ENCODE assay signal across 9 mouse cellular contexts in genomic region chr5:113553402-113553897, GRCm38 (mm10).
DNase-seq lines count a peak whose midpoint lies in the region; ATAC-seq lines count a peak whose summit lies in the region.
"Had no signal": no experiment of that assay in that cellular context is flagged by ENCODE, and none has a peak within 500 bp of the region (broad histone marks: within the 10 kb centered on the region; RNA-seq: fewer than 3 reads in every experiment).

No protein-coding gene starts in this region.

- peak; percentile 75 for DNase-seq in forebrain, embryonic 11.5 days (ENCODE audit: low spot score)
- DNase-seq in 3134 (ENCODE audit: extremely low read depth, insufficient read length, low spot score) = peak; percentile 32
- peak; percentile 91 for DNase-seq in limb, embryonic 11.5 days (ENCODE audit: low spot score)
- DNase-seq in left cerebral cortex, adult 11 months (ENCODE audit: low spot score) = no peak
- no peak for DNase-seq in spleen, postnatal 14 days (ENCODE audit: low spot score in 2 of 2)
- no peak for DNase-seq in thymus, postnatal 10 days (ENCODE audit: low spot score in 2 of 2)

- H3K4me1 ChIP-seq in forebrain, embryonic 11.5 days (replicated peaks; ENCODE audit: control insufficient read depth, insufficient read depth, low read length) = 0 out of 2 replicates have a peak, but pooled peaks cover 3% of the 10 kb centered on the region
- H3K4me1 ChIP-seq in forebrain, embryonic 15.5 days = peaks cover 11% of the 10 kb centered on the region
- peaks cover 20% of the 10 kb centered on the region for H3K4me1 ChIP-seq in limb, embryonic 11.5 days (ENCODE audit: control insufficient read depth, insufficient read depth, low read length)

- H3K4me3 ChIP-seq in forebrain, embryonic 11.5 days (ENCODE audit: low read depth, low read length) = no peak overlapping the region
- H3K4me3 ChIP-seq in forebrain, embryonic 15.5 days = no peak overlapping the region
- no peak overlapping the region for H3K4me3 ChIP-seq in limb, embryonic 11.5 days (ENCODE audit: low read depth, low read length)

- no peaks in the 10 kb centered on the region for H3K9me3 ChIP-seq in forebrain, embryonic 11.5 days (ENCODE audit: control insufficient read depth, low read length)
- no peaks in the 10 kb centered on the region for H3K9me3 ChIP-seq in forebrain, embryonic 15.5 days
- H3K9me3 ChIP-seq in limb, embryonic 11.5 days (ENCODE audit: control insufficient read depth, low read length) = no peaks in the 10 kb centered on the region

- no peak overlapping the region for H3K4me2 ChIP-seq in forebrain, embryonic 11.5 days (ENCODE audit: low read depth, low read length, severe bottlenecking)
- H3K4me2 ChIP-seq in forebrain, embryonic 15.5 days (replicated peaks) = no peak overlapping the region
- no peak overlapping the region for H3K4me2 ChIP-seq in limb, embryonic 11.5 days (ENCODE audit: low read depth, severe bottlenecking)

- no peaks in the 10 kb centered on the region for H3K36me3 ChIP-seq in forebrain, embryonic 11.5 days (ENCODE audit: control insufficient read depth, insufficient read depth, low read length)
- H3K36me3 ChIP-seq in forebrain, embryonic 15.5 days = no peaks in the 10 kb centered on the region
- H3K36me3 ChIP-seq in limb, embryonic 11.5 days (ENCODE audit: control insufficient read depth, insufficient read depth, low read length) = no peaks in the 10 kb centered on the region
- H3K36me3 ChIP-seq: G1E had no signal

- H3K27me3 ChIP-seq in forebrain, embryonic 11.5 days (ENCODE audit: control insufficient read depth, insufficient read depth, low read length) = peaks cover 4% of the 10 kb centered on the region
- peaks cover 10% of the 10 kb centered on the region; the same call in 1 of the 2 replicates for H3K27me3 ChIP-seq in forebrain, embryonic 15.5 days
- H3K27me3 ChIP-seq in limb, embryonic 11.5 days (ENCODE audit: control insufficient read depth, insufficient read depth, low read length) = peaks cover 8% of the 10 kb centered on the region

- no peak for ATAC-seq in forebrain, embryonic 11.5 days (replicated peaks; ENCODE audit: low FRiP score)
- no peak for ATAC-seq in forebrain, embryonic 15.5 days (replicated peaks)
- peak; percentile 54; the same call in 1 of the 2 replicates for ATAC-seq in common myeloid progenitor, adult 5-6 weeks (replicated peaks; ENCODE audit: low read depth, poor library complexity, severe bottlenecking)
- 0 out of 2 replicates have a peak, but pooled peaks have one; percentile 46 for ATAC-seq in limb, embryonic 11.5 days (ENCODE audit: insufficient number of reproducible peaks, low FRiP score, low TSS enrichment, low read depth)

- H3K27ac ChIP-seq in forebrain, embryonic 11.5 days (ENCODE audit: low read depth, low read length) = no peak overlapping the region
- no peak overlapping the region for H3K27ac ChIP-seq in forebrain, embryonic 15.5 days (replicated peaks)
- H3K27ac ChIP-seq in limb, embryonic 11.5 days (replicated peaks; ENCODE audit: low read depth, low read length) = no peak overlapping the region

- 14% methylated on average over 9 of the region's 9 CpGs for WGBS in forebrain, embryonic 11.5 days
- 9% methylated on average over 9 of the region's 9 CpGs for WGBS in forebrain, embryonic 15.5 days
- WGBS in limb, embryonic 11.5 days = 8% methylated on average over 9 of the region's 9 CpGs

- no peak overlapping the region for H3K9ac ChIP-seq in forebrain, embryonic 11.5 days (ENCODE audit: low read length)
- H3K9ac ChIP-seq in forebrain, embryonic 15.5 days (replicated peaks) = no peak overlapping the region
- H3K9ac ChIP-seq in limb, embryonic 11.5 days (ENCODE audit: low read length) = no peak overlapping the region

Comparison
In these comparisons a context has a peak if more than half of its experiments do, and no peak if none do; other contexts are left out.
1. ATAC-seq: peak in common myeloid progenitor, adult 5-6 weeks (single experiment) and limb, embryonic 11.5 days (single experiment); none in forebrain, embryonic 11.5 days (single experiment) and forebrain, embryonic 15.5 days (single experiment).
2. DNase-seq: peak in forebrain, embryonic 11.5 days (single experiment), 3134 (single experiment) and limb, embryonic 11.5 days (single experiment); none in left cerebral cortex, adult 11 months (single experiment), spleen, postnatal 14 days (0 of 2) and thymus, postnatal 10 days (0 of 2).